Mouse (Mus musculus) left cerebral cortex, adult 9 months (tissue): ENCODE data around the gene 1600015I10Rik.
"Not testable (repeated sequence)": the region's sequence is repeated elsewhere in the genome, so short reads cannot be mapped to it uniquely, and the experiment has no call there.

Experiments used
- DNase-seq, 2 experiments: peaks; one replicate each; pipeline ENCODE4 v3.0.0; 2022; ENCODE audit warnings: low spot score in 2 of 2

Gene 1600015I10Rik

DNA sequence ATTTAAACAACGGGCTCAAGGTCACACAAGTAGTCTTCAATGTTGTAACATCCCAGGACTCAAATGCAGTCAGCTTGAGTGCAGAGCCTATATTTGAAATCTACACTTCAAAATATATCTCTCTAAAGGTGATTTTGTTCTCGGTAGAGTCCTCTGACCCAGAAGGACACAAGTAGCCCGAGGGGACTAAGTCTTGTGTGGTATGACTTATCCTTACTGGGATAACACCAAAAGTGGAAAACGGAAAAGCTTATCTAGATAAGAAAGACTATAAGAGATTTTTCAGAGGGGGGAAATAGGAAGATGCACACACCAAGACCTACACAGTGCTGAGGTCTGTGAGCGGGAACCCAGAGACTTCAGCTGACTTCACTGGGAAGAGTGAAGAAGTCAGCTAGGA lies at the start of gene 1600015I10Rik:
Gene 1600015I10Rik, plus strand, starts transcription at position 301 of the 400 bp plus-strand sequence.
- DNase-seq = no peak

DNA sequence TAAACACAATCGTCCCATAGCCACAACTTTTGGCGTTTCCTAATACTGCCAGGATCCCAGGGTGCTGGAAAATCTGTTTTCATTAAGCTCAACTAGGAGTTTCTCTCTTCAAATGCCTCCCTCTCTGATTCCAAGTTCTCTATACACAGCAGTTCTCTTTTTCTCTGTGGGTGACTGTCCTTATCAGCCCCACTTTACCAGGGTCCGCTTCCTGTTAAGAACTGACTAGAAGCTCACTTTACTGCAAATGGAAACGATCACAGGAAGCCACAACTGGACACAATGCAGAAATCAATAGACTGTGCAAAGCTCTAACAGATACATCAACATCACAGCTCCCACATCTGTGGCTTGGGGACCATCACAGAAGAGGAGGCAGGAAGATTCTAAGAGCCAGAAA lies 35.5 kb upstream of the 1600015I10Rik start:
- no peak for DNase-seq

DNA sequence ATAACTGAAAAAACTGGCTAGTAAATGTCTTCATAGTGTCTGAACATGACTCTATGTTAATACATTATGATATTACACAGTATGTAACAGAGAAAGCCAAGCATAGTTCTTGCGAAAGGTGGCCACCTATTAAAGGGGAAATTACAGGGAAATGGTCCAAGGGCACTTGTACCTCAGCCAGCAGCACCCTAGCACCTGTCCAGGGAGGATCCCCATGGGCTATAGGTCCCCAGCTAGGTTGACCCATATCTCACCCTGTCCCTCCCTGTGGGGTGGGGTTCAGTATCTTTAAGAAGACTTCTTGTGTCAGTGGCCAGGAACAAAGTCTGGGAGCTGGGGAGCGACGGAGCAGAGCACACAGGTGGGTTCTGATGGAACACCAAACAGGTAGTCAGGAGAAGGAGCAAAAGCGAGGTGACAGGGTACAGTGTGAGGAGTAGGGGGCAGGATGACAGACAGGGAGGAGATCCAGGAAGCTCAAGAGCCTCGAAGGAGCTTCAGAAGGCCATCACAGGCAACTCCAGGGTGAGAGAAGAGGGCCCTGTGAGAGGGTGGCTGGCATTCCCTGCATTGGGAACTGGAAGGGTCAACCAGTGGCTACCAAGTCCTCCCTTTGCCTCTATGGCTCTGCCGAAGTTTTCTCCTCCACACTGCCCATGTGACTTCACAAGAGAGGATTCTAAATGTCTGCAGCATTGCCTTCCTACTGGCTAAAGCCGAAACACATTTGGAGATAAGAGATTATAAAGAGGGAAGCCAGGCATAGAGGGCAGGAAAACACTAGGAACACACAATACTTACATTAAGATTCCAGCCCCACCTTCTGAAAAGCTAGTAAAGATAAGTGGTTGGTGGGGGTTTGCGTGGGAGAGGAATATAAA lies 34.5 kb upstream of the 1600015I10Rik start:
- no peak for DNase-seq

DNA sequence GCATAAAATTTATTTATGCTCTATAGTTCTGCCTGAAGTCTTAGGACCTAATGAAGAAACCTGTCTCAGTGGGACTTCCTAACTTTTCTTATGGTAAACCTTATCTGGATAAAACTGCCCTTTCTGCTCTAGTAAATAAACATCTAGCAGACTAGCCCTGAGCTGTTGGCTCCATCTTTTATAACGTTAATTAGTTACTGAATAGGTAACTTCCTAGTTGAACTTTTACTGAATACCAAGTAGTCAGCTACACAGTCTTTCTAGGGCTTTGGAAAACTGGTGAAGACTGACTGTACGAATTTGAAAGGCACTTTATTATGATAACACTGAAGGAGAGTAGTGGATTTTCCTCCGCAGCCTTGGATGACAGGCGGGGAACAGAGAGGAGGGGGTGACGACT lies 33.8 kb upstream of the 1600015I10Rik start:
- no peak for DNase-seq

DNA sequence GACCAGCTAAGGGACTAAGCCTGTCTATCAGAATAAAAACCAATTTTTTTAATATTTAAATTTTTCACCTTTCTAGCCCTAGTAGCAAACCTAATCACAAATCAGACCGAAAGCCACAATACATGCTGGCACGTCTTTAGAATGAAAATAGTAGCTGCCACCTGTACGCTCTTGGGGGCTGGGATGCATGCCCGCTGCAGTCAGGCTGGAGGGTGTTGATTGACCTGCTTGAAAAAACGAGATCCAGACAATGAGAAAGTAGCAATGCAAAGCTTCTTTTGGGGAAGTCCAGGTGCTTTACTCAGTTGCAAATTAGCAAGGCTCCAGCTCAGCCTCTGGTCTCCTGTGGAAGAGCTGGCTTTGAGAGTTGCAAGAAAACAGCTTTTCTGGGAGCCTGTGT lies 32.7 kb upstream of the 1600015I10Rik start:
- DNase-seq = no peak

DNA sequence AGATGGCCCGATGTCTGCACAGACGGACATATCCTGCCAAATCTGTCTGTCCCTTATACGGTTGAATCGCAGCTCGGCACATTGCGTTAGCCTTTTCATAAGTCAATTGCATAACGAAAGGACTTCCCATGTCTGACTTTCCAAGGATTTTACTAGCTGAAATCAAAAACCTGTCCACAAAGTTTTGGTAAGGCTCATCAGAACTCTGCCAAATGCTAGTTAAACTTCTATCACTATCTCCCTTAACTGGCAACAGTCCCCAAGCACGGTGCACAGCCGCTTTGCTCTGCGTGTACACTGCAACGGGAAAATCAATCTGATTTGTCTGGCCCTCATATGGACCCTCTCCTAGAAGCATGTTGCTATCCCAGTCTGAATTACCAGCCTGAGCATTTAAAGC lies 28.4 kb upstream of the 1600015I10Rik start:
- not testable (repeated sequence) for DNase-seq

DNA sequence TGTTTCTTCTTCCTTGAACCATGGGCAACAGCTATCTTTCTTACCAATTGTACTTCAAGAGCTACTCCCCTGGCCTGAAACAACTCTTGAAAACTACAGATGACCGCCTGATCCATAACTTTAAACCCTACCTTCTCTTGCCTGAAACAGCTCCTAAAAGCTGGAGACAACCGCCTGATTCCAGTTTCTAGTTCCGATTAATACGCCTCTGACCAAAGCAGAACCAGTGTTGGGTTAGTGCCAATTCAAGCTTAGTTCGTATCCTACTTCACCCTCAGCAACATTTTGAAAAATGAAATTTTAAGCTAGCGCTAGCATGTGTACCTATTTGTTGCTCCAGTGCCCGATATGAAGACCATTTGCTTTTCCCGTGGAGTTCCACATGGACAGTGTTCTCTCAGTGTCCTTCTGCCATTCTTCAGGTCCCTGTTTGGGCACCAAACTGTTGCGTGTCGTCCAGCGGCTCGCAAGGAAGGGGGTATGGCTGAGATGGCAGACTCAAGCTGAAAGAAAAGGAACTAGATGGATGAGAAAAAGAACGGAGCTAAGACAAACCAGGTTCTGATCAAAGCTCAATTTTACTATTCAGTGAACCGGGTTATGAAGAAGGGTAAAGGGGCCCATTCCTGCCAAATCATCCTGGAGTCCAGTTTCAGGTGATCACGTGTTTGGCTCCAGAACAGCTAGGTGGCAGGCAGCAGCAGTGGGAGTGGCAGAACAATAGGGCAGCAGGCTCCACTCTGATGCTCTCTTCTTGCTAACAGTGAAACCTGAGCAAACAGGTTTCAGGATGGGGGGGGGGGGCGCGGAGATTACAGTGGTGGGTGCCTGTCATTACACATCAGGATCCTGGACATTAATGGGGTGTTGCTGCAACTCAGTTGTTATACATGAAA lies 26.9 kb upstream of the 1600015I10Rik start:
- DNase-seq = no peak

DNA sequence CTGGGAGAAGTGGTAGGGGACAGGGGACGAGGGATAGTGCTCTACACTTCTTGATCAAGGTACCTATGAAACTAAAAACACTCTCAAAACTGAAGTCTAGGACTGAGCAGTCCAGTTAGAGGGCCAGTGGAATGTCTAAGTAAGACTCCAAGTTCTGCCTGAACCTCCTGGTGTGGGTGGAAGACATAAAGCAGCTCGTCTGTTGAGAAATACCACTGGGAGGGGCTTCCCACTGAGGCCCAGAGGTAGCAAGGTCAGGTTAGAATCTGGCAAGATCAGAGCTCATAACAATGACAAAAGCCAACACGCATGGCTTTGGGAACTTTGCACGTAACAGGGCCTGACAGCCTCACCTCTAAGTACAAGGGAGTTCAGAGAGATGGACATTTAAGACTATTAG lies 26.3 kb upstream of the 1600015I10Rik start:
- no peak for DNase-seq

DNA sequence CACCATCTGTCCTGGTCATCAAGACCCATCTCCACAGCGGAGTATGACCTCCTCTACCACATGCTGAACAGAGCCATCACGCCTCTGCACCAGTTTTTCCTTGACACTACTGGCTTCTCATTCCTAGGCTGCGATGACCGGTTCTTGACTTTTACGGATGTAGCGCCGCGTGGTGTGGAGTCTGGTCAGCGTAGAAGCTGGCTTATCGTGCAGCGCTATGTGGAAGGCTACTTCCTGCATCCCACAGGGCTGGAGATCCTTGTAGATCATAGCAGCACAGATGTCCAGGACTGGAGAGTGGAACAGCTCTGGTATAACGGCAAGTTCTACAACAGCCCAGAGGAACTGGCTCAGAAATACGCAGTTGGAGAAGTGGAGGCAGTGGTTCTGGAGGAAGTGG lies 24.1 kb upstream of the 1600015I10Rik start:
- DNase-seq = no peak

DNA sequence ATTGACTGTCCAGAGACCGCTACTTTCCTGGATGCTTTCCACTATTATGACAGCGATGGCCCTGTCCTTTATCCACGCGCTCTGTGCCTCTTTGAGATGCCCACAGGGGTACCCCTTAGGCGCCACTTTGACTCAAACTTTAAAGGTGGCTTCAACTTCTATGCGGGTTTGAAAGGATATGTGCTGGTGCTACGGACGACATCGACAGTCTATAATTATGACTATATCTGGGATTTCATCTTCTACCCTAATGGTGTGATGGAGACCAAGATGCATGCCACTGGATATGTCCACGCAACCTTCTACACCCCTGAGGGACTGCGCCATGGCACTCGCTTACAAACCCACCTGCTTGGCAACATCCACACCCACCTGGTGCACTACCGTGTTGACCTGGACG lies 23.3 kb upstream of the 1600015I10Rik start:
- DNase-seq = no peak

DNA sequence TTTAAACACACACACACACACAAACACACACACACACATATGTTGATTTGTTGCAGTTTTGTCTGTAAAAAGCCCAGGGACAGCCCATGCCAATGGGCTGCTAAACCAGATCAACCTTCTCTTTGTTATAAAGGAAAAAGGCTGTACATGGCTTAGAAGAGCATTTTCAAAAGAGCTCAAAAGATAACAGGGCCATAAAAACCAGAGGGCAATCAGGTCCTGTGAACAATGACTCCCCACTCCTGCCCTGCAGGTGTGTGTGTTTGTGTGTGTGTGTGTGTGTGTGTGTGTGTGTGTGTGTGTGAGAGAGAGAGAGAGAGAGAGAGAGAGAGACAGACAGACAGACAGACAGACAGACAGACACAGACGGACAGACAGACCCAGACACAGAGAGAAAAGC lies 20.5 kb upstream of the 1600015I10Rik start:
- DNase-seq = no peak

DNA sequence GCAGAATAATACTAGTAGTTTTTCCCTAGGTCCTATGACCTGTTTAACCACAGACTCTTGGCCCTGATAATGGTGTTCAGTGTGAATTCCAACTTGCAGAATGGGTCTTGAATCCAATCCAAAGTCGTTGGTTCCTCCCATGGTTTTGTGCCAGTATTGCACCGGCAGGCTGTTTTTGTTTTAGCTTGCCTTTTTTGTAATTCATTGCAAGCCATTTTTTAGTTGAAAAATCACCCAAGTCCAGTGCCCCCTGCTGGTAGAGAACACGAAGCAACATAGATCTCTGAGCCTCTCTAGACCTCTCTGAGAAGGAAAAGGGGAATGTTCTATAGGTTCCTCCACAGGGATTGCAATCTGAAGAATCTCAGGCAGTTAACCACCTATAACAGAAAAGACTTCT lies 17.7 kb upstream of the 1600015I10Rik start:
- DNase-seq = no peak

DNA sequence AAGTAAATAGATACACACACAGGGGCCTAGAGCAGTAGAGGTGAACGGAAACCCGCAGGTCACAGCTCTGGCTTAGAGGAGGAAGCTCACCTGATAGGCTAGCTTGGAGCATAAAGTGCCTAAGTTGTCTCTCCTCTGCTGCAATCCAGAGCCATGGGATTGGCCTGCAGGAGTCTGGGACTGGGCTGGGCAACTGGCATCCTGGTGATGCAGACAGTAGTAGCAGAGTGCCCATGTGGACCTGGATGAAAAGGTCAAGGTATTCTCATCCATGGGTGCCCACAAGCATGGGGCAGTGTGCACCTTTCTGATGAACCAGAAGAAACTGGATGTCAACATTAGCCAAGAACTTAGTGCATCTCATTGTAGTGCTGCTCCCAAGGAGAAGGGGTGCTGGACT lies 16.1 kb upstream of the 1600015I10Rik start:
- DNase-seq = no peak

DNA sequence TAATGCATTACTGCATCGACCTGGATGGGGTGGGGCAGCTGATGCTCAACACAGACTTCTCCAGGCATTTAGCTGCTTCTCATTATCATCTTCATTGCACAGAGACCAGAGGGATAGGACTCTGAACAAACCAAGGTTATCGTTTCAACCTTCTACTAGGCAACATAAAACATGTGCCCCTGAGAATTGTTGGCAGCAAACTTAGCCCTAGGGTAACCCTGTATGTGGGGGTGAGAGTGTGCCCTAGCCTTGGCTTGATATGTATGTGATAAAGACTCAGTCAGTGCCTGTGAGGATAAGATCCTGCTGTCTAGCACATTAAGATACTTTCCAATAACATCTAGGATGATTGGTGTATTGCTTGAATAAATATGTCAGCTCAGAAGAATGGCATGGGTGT lies 19.9 kb downstream of the 1600015I10Rik start:
- DNase-seq = no peak

DNA sequence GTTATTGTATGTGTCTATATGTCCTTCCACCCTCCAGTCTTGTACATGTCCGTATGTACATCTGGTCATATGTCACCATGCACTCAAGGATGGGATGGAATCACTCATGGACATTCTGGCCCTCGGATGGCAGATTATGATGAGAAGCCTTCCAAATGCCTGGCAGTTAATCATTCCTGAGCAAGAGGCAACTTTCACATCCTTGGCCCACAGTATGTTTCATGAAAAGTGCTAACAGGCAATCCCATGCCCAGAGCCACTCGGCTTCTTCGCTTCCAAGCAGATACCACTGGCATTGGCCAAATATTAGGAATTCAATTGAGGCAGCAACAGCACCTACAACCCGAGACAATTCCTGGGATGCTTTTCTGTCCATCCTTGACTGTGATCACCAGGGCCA lies 21.0 kb downstream of the 1600015I10Rik start:
- no peak for DNase-seq

DNA sequence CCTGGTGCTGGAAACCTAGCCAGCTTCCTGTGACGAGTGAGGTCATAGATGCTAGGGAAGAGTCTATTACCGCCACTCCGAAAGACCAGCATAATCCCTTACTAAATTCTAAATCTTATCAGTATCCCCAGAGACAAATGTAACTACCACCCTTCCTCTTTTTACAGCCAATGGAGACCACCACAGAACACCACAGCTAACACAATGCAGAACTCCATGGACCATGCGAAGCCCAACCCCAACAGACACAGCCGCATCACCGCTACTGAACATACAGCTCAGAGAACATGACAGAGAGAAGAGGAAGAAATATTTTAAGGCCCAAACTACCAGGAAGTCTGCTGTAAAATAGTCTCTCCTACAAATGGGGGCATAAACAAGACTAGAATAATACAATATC lies 21.9 kb downstream of the 1600015I10Rik start:
- no peak for DNase-seq

DNA sequence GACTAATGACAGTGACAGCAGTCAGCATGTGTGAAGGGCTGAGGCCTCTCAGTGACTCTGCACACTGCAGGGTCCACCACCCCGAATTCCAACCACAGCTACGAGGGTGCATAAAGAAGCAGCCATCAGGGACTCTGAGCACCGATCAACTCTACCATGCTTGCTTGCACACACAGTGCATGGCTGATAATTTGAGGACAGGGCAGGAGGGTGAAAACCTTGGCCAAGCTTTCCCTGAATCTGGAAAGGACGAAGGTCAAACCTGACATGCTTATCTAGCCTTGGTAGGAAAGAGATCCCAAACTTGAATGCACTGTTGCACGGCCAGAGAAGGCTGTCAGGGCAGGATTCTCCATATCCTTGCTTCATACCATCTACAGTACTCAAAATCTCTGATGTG lies 23.5 kb downstream of the 1600015I10Rik start:
- no peak for DNase-seq

DNA sequence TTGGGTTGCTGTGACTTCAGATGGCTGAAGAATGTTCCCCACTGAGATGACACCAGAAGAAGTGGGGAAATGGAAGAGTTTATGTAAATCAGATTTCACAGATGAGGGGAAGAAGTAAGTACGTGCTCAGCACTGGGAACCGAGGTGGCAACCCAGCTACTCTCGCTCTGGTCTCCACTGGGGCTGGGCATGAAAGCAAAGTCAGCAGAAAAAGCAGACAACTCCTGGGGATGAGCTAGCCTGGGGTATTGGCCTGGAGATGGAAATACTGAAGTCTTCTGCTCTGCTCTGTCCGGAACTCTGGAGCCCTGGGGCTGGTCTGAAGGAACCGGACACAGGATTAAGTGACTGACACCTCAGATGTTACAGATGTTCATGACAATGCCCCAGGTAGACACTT lies 24.5 kb downstream of the 1600015I10Rik start:
- DNase-seq = no peak

DNA sequence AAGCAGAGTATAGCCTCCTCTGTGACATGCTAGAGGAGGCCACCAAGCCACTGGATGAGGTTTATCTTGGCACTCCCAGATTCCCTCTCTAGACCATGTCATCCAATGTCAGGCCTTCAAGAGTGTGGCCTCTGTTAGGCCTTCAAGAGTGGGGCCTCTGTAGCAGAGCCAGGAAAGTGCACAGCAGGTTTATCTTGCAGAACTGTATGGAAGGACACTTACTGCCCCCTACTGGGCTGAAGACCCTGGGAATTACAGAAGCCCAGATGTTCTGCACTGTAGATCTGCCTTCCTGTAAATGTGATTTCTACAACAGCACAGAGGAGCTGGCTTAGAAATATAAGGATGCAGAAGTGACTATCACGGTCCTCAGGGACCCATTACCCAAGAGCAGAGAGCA lies 25.3 kb downstream of the 1600015I10Rik start:
- peak in 1 of 2 experiments; percentile 36 for DNase-seq

DNA sequence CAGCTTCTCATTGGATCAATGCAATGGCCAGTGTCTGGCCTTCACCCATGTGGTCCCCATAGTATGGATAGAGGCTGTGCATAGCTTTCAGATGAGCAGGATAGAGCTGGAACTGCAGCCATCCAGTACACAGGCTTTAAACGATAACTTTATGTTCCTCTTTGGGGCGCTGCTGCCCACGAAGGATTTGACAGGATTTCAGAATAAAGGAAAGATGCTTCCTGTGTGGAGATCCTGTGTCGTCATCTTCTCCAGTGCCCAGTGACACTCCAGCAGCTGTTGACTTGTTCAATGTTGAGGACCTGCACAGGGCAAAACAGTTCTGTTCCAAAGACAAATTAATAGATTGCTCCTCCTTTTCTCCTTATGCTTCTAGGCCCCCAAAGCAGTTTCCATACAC lies 27.1 kb downstream of the 1600015I10Rik start:
- no peak for DNase-seq

DNA sequence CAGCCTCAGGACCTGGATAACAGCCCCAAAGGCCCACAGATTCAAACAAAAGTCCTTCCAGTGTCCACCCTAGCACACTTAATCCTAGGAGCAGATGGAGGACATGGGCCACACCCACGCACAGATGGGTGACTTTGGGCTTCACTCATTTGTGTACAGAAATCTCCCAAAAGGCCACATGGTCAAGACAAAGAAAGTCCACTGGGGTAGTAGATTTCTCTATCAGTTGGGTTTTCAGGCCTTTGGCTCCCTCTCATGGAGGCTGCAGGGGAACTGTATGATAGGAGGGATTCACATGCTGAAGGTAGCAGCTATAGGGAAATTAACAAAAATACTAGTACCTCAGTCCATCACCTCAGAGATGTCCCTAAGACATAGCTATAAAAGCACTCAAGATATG lies 28.4 kb downstream of the 1600015I10Rik start:
- peak in 1 of 2 experiments; percentile 5 for DNase-seq

DNA sequence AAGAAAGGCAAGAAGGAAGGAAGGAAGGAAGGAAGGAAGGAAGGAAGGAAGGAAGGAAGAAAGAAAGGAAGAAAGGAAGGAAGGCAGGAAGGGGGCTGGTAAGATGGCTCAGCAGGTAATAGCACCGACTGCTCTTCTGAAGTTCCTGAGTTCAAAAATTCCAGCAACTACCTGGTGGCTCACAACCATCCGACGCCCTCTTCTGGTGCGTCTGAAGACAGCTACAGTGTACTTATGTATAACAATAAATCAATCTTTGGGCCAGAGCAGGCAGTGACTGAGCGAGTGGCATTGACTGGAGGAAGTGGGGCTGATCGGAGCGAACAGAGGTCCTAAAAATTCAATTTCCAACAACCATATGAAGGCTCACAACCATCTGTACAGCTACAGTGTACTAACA lies 29.5 kb downstream of the 1600015I10Rik start:
- DNase-seq = not testable (repeated sequence)

DNA sequence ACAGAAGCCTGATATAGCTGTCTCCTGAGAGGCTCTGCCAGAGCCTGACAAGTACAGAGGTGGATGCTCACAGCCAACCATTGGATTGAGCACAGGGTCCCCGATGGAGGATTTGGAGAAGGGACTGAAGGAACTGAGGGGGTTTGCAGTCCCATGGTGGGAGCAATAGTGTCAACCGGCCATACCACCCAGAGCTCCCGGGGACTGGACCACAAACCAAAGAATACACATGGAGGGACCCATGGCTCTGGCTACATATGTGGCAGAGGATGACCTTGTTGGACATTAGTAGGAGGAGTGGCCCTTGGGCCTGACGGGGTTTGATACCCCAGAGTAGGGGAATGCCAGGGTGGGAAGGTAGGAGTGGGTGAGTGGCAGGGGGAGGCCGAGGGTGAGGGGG lies 37.0 kb downstream of the 1600015I10Rik start:
- not testable (repeated sequence) for DNase-seq
